Mouse (Mus musculus) spleen, adult 18-20 months (tissue): ENCODE results near the gene Fgfr2.

Experiments
- DNase-seq, 2 experiments: peaks; one replicate each; pipeline ENCODE4 v3.0.0; 2022; ENCODE audit warnings: mixed read lengths in 2 of 2

Fgfr2 gene

DNA sequence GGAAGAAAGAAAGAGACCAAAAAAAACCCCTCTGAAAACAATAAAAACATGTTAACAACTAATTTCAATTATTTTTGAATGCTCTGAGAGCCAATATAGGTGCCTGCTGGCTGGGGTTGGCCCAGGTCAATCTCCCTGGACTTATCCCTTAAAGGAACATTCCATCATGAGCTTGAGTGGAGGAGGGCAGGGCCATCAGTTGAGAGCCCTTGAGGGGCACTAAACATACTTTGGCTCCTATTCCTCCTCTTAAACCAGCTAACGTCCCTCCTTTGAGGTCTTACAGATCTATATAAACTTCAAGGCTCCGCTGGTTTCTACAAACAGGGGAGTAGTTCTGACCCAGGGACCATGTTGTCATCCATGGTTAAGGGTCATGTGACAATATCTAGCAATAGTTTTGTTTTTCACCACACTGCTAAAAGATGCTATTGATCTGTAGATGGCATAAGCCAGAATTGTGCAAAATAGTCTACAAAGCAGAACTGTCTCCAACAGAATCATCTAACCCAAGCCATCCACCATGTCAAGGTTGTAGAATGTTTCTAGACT lies 2536.6 kb downstream of the Fgfr2 start:
- no peak for DNase-seq

DNA sequence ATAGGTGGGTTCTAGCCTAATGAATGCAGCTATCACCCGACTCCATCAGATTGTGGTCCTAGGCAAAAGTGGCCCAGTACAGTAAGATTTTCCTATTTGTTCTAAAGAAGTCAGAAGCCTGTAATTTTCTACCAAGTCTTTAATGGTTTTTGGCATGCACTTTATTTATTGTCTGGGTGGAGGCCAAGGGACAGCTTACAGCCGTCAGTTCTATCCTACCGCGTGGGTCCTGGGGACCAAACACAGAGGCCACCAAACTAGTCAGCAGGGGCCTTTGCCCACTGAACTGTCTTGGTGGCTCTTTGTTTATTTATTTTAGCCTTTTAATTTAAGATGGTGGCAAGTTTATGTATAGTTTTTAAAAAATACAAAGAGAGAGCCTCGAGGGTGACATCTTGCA lies 2544.5 kb downstream of the Fgfr2 start:
- no peak for DNase-seq

DNA sequence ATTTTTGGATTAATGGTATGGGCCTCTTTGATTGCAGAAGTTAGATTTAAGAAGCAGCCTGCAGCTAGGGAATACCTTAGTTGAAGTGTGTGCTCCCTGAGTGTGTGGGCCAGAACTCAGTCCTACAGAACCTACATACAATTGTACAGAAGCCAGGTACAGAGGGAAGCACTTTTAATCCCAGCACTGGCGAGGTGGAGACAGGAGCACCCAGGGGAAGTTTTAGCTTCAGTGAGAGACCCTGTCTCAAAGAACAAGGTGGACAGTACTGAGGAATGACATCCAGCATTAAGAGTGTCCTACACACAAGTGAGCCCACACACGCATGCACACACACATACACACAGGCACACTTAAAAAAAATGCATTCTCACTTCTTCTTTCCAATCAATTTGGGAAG lies 2545.1 kb downstream of the Fgfr2 start:
- DNase-seq, result no peak

DNA sequence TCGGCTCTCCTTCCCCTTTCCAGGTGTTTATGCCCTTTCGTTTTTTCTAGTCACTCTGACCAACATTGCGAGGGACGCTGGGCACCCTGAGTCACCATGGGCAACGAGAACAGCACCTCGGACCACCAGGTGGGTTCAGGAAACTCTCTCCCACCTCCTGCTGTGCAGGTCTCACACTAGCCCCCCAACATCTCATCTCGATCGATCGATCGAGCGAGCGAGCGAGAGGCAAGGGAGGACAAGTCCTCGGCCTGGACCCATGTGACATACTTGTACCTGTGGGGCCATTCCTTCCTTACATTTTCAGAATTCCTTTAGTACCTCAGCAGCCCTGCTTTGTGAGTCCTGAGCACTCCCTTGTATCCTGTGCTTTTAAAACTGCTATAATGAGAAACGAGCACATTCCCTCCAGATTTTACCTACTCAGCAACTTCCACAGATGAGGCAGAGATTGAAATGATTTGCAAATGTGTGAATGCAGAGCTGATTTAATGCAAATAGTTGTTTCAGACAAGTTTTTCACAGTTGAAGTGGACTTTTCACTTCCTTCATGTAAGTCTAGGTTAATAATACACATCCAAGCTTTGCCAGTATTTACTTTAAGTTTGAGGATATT lies 2545.7 kb downstream of the Fgfr2 start, which contains the start of gene Tacc2:
Gene Tacc2, plus strand, starts transcription at position 51 of the 616 bp plus-strand sequence.
- DNase-seq, result no peak

DNA sequence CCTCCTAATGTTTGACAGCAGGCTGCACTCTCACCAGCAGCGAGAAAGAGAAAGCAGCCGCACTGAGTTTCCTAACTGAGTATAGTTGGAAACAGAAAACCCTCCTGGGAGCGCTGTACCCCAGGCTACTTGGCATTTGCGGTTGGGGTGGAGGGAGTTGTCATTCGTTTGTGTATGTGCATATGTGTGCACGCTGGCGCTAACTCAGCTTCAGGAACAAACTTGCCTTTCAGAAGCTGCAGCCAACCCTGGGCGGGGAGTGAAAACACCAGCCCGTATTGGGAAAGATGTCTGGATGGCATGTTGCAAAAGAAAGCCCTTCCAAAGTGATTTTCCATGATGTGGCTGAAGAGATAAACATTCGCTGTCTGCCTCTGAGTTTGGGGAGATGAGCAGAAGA lies 2546.2 kb downstream of the Fgfr2 start:
- DNase-seq, result no peak

DNA sequence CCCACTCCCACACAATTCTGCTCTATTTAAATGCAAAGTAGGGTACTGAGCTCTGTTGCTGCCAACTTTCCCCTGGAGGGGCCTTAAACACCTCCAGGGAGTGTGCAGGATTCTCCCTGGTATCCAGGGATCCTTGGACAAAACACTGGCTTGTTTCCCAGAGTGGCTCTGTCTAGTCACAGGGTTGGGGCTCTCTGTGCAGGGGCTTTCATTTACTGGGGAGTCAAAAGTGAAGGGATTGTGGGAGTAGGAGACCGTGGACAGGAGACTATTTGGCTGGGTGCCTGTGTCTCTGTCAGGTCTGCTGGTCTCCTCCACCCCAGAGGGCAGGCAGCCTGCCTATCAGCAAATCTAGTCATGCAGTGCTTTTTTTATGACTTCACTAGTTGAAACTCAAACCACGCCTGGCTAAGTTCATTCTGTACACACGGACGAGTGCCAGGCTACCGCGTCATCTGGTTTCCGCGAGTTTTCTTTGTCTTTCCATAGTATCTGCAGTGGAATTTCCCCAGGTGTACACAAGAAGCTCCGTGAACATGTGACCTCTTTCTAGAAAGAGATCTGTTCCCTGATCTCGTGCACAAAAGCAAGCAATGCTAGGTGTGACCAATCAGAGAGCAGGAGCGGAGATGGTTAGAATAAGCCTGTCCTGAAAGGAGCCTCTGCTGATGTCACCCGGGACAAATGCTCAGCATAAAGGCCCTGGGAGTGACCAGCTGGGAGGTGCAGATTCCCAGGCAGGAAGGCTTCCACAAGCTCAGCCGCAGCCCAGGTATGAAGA lies 2548.7 kb downstream of the Fgfr2 start:
- no peak for DNase-seq

DNA sequence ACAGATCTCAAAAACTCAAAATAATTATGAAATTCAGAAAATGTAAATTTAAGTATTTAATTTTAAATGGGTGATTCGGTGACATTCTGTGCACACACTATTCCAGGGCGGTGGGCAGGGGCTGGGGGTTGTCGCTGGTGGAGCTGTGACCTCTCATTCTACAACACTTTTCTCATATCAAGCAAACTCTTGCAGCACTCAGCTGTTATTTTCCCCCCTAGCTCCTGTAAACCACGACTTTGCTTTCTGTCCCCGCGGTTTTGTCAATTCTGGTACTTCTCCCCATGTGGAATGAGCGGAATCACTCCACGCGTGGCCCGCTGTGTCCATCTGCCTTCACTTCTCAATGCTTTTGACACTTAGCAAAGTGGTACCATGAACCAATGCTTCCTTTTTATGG lies 2549.4 kb downstream of the Fgfr2 start:
- no peak for DNase-seq

DNA sequence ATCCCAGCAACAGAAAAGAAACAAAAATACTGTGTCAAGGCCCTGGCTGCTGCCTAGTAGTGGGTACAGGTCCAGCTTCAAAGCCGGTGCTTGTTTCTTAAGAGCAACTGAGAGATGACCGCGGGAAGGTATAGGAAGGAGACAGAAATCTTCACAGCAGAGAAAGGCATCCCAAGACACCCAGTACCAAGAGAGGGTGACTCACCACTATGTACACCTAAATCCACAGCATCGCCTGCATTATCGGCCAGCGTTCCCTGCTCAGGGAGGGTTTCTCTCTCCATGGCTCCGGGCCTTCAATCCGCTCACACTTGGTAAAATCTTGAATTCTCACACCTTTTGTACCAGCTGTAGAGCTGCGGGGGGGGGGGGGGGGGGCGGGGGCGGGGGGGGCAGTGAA lies 2550.3 kb downstream of the Fgfr2 start, which contains the start of gene Nsmce4a:
Gene Nsmce4a, minus strand, starts transcription at position 298 of the 400 bp plus-strand sequence.
- DNase-seq, result no peak

DNA sequence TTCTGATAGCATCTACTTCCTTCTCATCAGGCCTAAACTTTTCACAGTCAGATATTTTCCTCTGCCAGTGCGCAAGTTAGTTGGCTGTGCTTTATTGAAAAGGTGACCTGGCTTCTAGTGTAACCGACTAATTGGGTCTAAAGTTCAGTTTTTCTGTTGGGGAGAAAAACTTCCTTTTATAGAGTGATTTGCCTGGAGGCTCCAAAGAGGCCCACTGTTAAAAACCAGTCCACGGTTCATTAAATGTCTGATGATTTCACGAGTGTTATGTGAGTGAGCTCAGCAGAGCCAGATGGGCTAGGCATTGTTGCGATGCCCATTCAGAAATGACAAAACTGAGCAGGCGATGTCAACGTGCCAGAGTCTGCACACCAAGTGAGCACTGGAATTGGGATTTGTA lies 2552.7 kb downstream of the Fgfr2 start:
- no peak for DNase-seq

DNA sequence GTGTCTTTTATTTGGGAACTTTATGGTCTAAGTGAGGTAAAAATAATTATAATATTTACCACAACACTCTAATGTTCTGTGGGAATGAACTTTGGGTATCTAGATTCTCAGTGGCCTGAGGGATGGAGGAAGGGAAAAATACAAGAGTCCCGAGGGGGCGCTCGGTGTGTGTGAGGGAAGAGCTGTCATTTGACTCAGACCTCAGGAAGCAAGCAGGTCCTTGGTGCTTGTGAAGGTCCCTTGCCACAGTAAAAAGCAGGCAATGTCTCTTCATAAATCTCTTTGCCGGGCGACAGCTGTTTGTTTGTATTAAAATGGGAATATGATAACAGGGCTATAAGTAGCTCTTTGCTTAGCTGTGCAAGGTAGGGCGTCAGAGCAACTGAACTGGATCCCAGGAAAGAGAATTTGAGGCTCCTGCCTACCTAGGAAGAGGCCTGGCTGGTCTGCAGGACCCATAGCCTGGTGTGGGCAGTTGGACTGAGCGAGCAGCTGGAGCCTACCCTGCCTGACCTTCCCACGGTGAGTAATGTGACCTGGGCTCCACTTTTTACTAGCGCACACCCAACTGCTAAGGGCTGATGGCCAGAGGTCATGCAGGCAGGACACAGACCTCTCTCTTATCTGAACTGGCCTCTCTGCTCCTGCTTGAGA lies 2554.2 kb downstream of the Fgfr2 start:
- DNase-seq, result no peak

DNA sequence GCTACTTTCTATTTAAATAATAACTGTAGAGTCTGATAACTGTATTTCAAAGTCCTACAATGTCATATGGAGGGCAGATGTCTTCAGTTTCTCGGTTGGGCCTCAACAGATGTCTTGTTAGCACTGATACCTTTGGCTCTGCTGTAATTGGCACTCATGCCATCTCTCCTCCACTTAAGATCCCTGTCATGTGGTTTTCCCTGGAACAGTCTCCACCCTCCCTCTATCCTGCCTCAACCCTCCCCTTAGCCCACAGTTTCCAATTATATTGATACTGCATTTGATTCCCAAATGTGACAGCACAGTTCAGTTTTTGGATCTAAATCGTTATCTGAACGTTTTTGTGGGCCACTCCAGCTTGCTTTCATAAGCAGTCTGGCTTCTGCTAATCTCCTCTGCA lies 2558.6 kb downstream of the Fgfr2 start:
- no peak for DNase-seq

DNA sequence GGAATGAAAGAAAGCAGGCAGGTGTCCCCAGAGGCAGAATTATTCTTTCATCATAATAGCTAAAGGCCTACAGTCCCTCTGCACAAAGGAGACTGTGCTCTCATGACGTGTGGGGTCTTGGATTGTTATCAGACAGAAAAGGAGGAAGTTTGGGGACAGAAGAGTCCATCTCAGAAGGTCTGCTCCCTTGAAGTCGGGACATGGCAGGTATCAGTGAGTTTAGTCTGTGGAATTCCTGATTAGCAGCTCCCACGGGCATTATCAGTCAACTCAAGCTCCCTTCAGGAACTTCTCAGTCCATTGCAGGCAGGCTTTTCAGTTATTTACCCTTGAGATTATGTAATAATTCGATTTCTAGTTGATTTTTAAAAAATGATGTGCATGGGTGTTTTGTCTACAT lies 2559.3 kb downstream of the Fgfr2 start:
- DNase-seq, result no peak

DNA sequence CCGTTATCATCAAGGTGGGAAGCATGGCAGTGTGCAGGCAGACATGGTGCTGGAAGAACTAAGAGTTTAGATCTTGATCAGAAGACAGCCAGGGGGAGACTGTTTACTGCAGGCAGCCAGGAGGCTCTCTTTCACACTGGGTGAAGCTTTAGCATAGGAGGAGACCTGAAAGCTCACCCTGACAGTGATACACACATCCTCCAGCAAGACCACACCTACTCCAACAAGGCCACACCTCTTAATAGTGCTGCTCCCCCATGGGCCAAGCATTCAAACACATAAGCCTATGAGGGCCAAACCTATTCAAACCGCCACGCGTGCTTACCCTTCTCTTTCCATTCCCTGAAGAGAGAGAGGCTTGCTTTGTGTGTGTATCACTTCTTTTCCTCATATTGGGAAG lies 2559.9 kb downstream of the Fgfr2 start:
- no peak for DNase-seq

DNA sequence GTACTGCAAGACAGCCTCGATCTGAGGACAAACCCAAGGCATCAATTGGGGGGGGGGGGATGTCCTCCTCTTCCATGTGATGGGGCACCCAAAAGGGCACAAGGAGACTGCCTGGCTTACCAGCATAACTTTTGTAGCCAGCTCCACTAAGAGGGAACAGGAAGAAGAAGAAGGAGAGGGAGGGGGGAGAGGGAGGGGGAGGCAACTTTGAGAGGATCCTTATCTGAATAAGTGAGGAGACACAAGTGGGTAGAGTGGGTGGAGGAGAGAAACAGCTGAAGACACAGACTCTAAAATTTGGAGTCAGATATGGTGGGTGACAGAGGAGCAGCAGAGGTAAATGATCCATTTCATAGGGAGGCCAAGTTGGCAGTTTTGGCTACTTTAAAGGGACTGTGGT lies 2562.2 kb downstream of the Fgfr2 start:
- no peak for DNase-seq

DNA sequence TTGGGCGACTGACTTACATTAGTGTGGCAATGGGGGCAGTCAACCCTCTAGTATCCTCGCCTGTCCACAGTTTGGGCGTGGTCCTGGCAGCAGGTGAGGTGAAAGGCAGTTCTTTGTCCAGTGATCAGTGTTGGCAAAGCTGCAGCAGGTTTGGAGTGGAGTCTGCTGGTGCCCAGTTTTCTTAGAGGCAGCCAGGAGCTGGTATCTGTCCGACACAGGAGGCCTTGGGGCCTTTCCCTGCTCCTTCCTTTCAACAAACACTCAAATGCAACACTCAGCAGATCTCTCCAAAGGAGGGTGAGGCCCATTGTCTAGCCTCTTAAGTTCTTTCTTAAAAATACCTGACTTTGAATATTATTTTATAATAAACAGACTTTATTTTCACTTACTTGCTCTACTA lies 2564.6 kb downstream of the Fgfr2 start:
- no peak for DNase-seq

DNA sequence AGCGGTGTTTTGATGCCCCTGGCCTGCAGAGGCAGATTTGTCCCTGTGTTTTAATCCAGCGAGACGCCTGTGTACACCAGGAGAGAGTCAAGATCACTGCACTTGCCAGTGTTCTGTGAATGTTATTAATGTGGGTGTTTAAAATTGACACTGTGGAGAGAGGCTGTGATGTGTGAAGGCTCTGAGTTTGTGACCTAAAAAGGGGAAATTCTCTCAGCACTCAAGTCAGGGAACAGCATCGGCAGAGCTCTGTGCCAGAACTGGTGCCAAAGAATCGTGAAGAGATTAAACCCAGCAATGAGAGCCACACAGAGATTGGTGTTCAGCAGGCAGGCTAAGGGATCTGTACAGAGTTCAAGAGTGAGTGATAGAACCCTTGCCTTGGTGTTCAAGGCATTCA lies 2567.6 kb downstream of the Fgfr2 start:
- DNase-seq, result no peak

DNA sequence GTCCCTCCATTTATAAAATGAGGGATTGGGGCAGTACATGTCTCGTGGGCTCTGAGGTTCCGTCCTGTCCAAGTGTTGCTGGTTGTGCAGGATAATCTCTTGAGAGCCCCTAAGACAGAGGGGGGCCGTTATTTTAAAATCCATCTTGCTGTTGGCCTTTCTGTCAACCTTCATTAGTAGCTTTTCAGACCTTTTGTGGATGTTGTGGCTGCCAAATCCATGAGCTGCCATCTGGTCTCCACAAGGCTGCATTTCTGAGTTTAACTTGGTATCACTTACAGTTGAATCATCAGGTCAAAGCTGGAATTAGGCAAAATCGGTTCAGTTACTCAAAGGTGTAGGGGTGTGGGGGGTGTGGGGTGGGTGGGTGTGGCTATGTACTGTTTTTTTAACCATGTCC lies 2569.8 kb downstream of the Fgfr2 start:
- no peak for DNase-seq

DNA sequence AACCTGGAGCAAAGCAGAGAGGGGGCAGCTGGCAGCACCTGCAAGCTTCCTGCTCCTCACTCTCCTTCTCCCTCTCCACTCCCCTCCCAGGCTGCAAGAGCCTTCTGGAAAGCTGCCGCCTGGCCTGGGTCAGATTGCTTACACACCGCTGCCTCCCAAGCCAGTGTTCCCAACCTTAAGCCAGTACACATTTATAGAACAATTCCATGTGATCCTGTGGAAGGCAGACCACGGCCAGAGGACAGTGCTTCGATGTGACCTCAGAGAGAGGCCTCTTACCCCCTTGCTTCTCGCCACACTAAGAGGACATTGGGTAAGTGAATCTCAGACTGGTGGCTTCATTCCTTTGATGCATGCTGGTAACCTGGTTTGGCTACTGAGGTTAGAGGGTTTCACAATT lies 2570.4 kb downstream of the Fgfr2 start:
- no peak for DNase-seq

DNA sequence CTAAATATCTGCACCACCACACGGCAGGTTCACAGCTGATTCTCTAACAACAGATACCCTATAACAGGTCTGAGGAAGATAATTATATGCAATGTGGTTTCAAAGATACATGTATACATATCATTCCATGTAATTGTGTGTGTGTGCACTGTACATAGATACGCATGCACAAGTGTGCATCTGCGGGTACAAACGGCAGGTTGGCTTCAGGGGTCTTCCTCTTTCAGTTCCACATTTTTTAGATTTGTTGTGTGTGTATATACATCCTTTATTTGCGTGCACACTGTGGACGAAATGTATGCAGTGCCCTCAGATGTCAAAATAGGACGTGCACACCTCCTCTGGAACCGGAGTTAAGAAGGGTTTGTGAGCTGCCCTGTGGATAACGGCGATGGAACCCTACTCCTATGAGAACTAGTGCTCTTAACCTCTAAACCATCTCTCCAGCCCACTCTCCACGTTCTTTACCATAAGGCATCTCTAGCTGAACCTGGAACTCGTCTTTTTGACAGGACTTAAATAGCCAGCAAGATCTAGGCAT lies 2575.4 kb downstream of the Fgfr2 start:
- peak in 1 of 2 experiments; percentile 6 for DNase-seq

DNA sequence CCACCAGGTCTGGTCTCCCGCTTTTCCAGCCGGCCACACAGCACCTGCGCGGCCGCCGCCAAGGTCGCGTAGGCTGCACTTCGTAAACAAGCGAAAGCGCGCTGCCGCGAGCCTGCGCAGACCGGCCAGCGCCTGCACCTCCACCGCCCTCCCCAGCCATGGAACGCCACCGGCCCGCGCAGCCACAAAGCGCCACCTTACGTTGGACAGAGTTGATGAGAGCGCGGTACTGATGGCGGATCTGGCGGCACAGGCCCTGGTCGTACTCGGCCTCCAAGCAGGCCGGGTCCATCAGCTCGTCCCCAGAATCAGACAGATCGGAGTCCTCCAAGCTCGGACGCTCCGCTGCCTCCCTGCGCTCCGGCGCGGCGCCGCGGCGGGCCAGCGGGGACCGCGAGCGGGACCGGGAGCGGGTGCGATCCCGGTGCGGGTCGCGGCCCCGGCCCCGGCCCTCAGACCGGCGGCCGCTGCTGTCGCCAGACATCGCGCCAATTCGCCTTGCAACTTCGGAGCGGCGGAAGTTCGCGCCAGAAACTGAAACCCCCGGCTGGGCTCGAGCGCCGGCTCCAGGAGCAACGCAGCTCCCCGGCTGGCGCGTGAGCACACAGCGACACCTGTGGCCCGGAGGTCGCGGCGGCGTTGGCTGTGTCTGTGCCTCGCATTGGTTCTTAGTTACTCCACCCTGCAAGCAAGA lies 2576.2 kb downstream of the Fgfr2 start:
- DNase-seq, result peak; percentile 86 to 94

DNA sequence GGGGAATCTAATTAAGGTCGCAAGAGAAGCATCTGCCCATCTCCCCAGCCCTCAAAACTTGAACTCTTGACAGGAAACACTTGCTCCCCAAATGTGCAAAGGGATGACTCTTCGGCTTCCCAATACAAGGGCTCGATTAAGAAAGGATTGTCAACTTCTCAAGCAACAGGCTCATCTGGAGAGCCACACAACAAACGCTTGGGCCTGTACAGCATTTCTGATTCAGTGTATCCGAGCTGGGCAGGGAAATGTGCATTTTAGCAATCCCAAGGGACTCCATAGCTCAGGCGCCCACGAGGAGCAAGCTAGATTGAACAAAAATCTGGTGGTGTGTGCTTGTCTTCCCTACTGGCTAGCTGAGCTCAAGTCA lies 2576.7 kb downstream of the Fgfr2 start:
- no peak for DNase-seq

DNA sequence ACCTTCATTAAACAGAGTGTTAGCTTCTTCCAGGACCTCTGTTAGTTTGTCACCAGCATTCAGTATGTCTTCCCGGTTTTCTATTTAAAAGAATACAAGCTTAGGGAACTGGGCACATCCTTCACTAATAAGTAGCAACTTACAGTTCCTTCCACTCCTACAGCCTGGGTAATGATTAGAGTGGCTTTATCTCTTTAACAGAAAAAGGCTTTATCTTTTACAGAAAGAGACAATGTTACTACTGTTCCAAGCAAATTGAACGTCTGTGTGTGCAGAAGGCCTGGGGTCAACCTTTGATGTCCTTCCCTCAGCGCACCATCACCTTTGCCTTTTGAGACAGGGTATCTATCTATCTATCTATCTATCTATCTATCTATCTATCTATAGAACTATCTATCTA lies 2577.3 kb downstream of the Fgfr2 start:
- no peak for DNase-seq

DNA sequence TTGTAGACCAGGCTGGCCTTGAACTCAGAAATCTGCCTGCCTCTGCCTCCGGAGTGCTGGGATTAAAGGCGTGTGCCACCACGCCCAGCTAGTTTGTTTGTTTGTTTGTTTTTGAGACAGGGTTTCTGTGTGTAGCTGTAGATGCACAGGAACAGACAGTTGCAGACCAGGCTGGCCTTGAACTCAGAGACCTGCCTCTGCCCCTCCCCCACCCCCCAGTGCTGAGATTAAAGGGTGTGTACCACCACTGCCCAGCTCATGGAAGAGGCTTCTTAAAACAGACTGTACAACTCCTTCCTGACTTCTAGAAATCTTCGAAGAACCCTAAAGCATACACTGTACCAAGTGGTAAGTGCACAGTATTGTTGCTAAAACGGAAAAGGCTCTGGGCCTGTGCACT lies 2577.7 kb downstream of the Fgfr2 start:
- DNase-seq, result no peak
